Mouse (Mus musculus) ES-CJ7 (cell line): Measurements from ENCODE around the gene Krtap2-4.

ENCODE experiments used
- DNase-seq: peaks from one replicate; pipeline ENCODE4 v3.0.0; 2011; ENCODE audit warnings: low read depth, low spot score

The Krtap2-4 gene

GRCm38 (mm10) chr11:99583245-99583704, 31.4 kb downstream of the Krtap2-4 start, which contains the start of gene Krtap1-4:
Gene Krtap1-4 (minus strand): TSS chr11:99583654.
- DNase-seq, result no peak

GRCm38 (mm10) chr11:99581564-99581963, 33.1 kb downstream of the Krtap2-4 start:
- DNase-seq, result no peak

- no peak for DNase-seq
These were observed 33.6 kb downstream of the Krtap2-4 start for GRCm38 (mm10) chr11:99581051-99581450.

GRCm38 (mm10) chr11:99580636-99581035, 34.0 kb downstream of the Krtap2-4 start, which contains the start of gene Krtap1-5:
Gene Krtap1-5 (minus strand): TSS chr11:99581016.
- DNase-seq, result no peak

- peak; percentile 79 for DNase-seq
These were observed 40.5 kb downstream of the Krtap2-4 start for GRCm38 (mm10) chr11:99574106-99574505.

GRCm38 (mm10) chr11:99573164-99573563, 41.5 kb downstream of the Krtap2-4 start:
- DNase-seq, result no peak

GRCm38 (mm10) chr11:99566530-99566929, 48.1 kb downstream of the Krtap2-4 start, which contains the start of gene Krtap3-1:
Gene Krtap3-1 (minus strand): TSS chr11:99566630.
- no peak for DNase-seq
